Mouse (Mus musculus): ENCODE data around the gene Tmem30a. TPM values are rescaled to one million over a fixed set of nuclear protein-coding genes. Genes with fewer than 3 reads are reported as not detected.

The Tmem30a gene
- total RNA-seq, 2 experiments from 2014 or later: 37.8 to 42.6 TPM

DNA sequence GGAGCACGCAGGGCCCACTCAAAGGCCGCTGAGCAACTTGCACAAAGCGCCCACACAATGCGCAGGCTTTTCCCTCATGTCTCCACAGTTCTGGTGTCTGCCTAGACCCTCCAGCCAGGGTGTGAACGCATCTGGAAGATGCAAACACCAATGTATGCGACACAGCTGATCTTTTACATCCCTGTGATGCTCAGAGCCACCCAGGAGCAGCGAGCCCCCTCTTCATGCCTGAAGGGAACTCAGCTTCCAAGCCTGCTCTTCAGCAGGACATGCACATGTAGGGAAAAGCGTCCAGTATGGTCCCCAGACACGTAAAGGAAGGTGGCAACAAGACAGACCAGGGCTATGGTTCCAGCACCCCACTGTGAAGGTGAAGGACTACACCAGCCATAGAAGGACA is 73.2 kb downstream of the Tmem30a start:
- intact Hi-C loops (cut with DNase I; ENCODE audit: low total_unique reads): loop anchor here (5.0 kb wide), 2 partner anchors 933 to 948 kb away; no protein-coding TSS in a partner anchor
- no peak for DNase-seq

DNA sequence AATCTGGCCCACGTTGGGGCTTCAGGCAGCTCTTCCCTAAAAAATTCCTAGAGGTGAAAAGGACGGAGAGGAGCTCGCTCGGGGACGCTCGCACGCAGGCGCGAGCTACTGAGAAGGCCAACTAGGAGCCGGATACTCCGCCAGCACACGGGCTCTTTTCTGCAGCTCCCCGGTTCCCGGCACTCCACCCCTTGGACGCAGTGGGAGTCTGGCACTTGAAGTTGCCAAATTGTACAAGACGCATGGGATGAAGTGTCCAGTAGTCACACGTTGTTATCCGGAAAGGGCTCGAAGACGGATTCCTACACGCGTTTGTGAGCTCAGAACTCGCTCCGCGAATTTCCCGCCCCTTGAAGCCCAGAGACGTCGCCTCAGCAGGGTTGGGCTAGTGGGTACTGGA is 73.9 kb downstream of the Tmem30a start:
- DNase-seq: peak; percentile 44
- intact Hi-C loops (cut with DNase I; ENCODE audit: low total_unique reads): loop anchor here (5.0 to 10.0 kb wide), 2 partner anchors 615 to 672 kb away; no protein-coding TSS in a partner anchor

Other genes with a start within 250 kb of the Tmem30a start
- 10 to 100 TPM; 55.3 to 60.1 TPM for gene Col12a1, start 74.7 kb downstream of the Tmem30a start, total RNA-seq (2021)
- gene Cox7a2, start 33.6 kb downstream of the Tmem30a start, total RNA-seq (2021): 100 to 1,000 TPM; 494 to 598 TPM
- 10 to 100 TPM; 73.8 to 75.7 TPM for gene Filip1, start 219.3 kb upstream of the Tmem30a start, total RNA-seq (2021)

Data from gastrocnemius, postnatal 14 days (tissue).